10 mouse cellular contexts compared by ENCODE assay signal in the genomic region with DNA sequence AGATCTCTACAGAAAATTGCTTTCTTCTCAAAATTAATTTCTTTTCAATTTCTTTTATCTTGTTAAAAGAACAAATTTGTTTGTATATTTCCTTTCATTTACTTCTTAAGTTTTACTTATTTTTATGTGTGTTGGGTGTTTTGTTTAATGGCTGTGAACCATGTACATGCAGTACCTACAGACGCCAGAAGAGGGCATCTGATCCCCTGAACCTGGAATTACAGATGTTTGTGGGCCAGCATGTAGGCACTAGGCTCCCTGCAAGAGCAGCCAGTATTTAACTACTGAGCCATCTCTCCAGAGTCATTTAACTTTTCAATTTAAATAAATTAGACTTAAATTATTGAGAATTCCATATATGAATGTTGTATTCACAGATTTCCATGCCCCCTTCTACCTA.
DNase-seq lines count a peak whose midpoint lies in the region; ATAC-seq and TF ChIP-seq lines count a peak whose summit lies in the region.
"Had no signal": no experiment of that assay in that cellular context is flagged by ENCODE, and none has a peak within 500 bp of the region (broad histone marks: within the 10 kb centered on the region; RNA-seq: fewer than 3 reads in every experiment).

No protein-coding gene starts in this region.

- TF ChIP-seq POLR2A in liver, adult 2 months (IDR thresholded peaks at IDR 0.05; ENCODE audit: extremely low read depth, insufficient read depth, low read length), result no peak

- no peak overlapping the region for H3K4me3 ChIP-seq in liver, adult 2 months (ENCODE audit: insufficient read depth, low read depth, low read length)
- H3K4me3 ChIP-seq in stomach, postnatal 0 days (ENCODE audit: low read depth, low read length), result no peak overlapping the region
- H3K4me3 ChIP-seq: hindbrain, embryonic 15.5 days; neural tube, embryonic 13.5 days had no signal

- no peaks in the 10 kb centered on the region for H3K36me3 ChIP-seq in liver, adult 2 months (ENCODE audit: control insufficient read depth, insufficient read depth, low read length)
- no peaks in the 10 kb centered on the region for H3K36me3 ChIP-seq in stomach, postnatal 0 days (ENCODE audit: control insufficient read depth, insufficient read depth, low read length)
- H3K36me3 ChIP-seq: hindbrain, embryonic 15.5 days; neural tube, embryonic 13.5 days had no signal

- TF ChIP-seq CTCF in liver, adult 2 months (IDR thresholded peaks at IDR 0.05; ENCODE audit: low read depth, low read length), result peak; percentile 56
- TF ChIP-seq CTCF in stomach, postnatal 0 days (IDR thresholded peaks at IDR 0.05; ENCODE audit: low read depth), result peak; percentile 76

- no peaks in the 10 kb centered on the region for H3K4me1 ChIP-seq in liver, adult 2 months (ENCODE audit: control insufficient read depth, insufficient read depth, low read length)
- no peaks in the 10 kb centered on the region for H3K4me1 ChIP-seq in stomach, postnatal 0 days (replicated peaks; ENCODE audit: control insufficient read depth, insufficient read depth)
- H3K4me1 ChIP-seq: hindbrain, embryonic 15.5 days had no signal

- H3K9me3 ChIP-seq in stomach, postnatal 0 days (ENCODE audit: control insufficient read depth, low read length), result no peaks in the 10 kb centered on the region
- H3K9me3 ChIP-seq: hindbrain, embryonic 15.5 days; neural tube, embryonic 13.5 days had no signal

- H3K4me2 ChIP-seq in stomach, postnatal 0 days (replicated peaks; ENCODE audit: low read depth), result no peak overlapping the region
- H3K4me2 ChIP-seq: hindbrain, embryonic 15.5 days; neural tube, embryonic 13.5 days had no signal

- no peak overlapping the region for H3K9ac ChIP-seq in liver, adult 2 months (ENCODE audit: low read depth, low read length)
- H3K9ac ChIP-seq in stomach, postnatal 0 days (ENCODE audit: low read length), result no peak overlapping the region
- H3K9ac ChIP-seq: hindbrain, embryonic 15.5 days; neural tube, embryonic 13.5 days had no signal

- DNase-seq in adrenal gland, adult (ENCODE audit: inconsistent age in 2 of 2, low spot score in 1 of 2), result peak; percentile 40 to 85
- no peak for DNase-seq in adrenal gland, postnatal 4 days (ENCODE audit: low spot score in 2 of 2)
- peak; percentile 29 for DNase-seq in liver, adult 2 months (ENCODE audit: extremely low read depth, low read depth, low spot score)
- no peak for DNase-seq in liver
- peak; percentile 60 for DNase-seq in R1 (ENCODE audit: low read depth, low spot score)
- DNase-seq in embryo, embryonic 10 days (ENCODE audit: low spot score), result peak; percentile 40
- peak; percentile 33 to 49 for DNase-seq in layer of hippocampus, postnatal 10 days (ENCODE audit: low spot score in 2 of 2)
- DNase-seq in stomach, postnatal 0 days (ENCODE audit: low spot score), result peak; percentile 38

- no peak overlapping the region for H3K27ac ChIP-seq in liver, adult 2 months (replicated peaks; ENCODE audit: insufficient read depth, low read depth, low read length)
- no peak overlapping the region for H3K27ac ChIP-seq in stomach, postnatal 0 days (replicated peaks)
- H3K27ac ChIP-seq: hindbrain, embryonic 15.5 days; neural tube, embryonic 13.5 days had no signal

- no peak for ATAC-seq in stomach, postnatal 0 days (ENCODE audit: low FRiP score, low TSS enrichment)

- 3% methylated on average over 1 of the region's 1 CpGs for WGBS in liver, adult 2 months
- 5% methylated on average over 1 of the region's 1 CpGs for WGBS in stomach, postnatal 0 days

- no peak for TF ChIP-seq EP300 in stomach, postnatal 0 days (optimal IDR thresholded peaks at IDR 0.05)

- H3K79me2 ChIP-seq in liver, adult 2 months (ENCODE audit: control insufficient read depth, insufficient read depth, low read length), result no peaks in the 10 kb centered on the region

- H3K27me3 ChIP-seq in liver, adult 2 months (ENCODE audit: control insufficient read depth, insufficient read depth, low read length), result no peaks in the 10 kb centered on the region
- H3K27me3 ChIP-seq in stomach, postnatal 0 days (ENCODE audit: control insufficient read depth, insufficient read depth, low read length), result no peaks in the 10 kb centered on the region
- H3K27me3 ChIP-seq: hindbrain, embryonic 15.5 days; neural tube, embryonic 13.5 days had no signal

Comparison
In these comparisons a context has a peak if more than half of its experiments do, and no peak if none do; other contexts are left out.
1. DNase-seq: peak in adrenal gland, adult (2 of 2), liver, adult 2 months (single experiment), R1 (single experiment), embryo, embryonic 10 days (single experiment), layer of hippocampus, postnatal 10 days (2 of 2) and stomach, postnatal 0 days (single experiment); none in adrenal gland, postnatal 4 days (0 of 2) and liver (single experiment).